Mouse (Mus musculus) intestine, embryonic 14.5 days (tissue): ENCODE data around the gene Sytl1. TPM values are rescaled to one million over a fixed set of nuclear protein-coding genes. Genes with fewer than 3 reads are reported as not detected.

Experiments
- ATAC-seq: fragments of 200-750 bp; cut with Nextera tagmentation; replicated peaks from 2 replicates; pipeline ENCODE4 v1.8.0; 2017; ENCODE audit warnings: low read depth, moderate number of reproducible peaks, moderate TSS enrichment, moderate library complexity; ENCODE audit not compliant: low FRiP score, low TSS enrichment
- DNase-seq: peaks from one replicate; pipeline ENCODE4 v3.0.0-alpha.2; 2018; ENCODE audit warnings: low spot score
- H3K27ac ChIP-seq: fragments of 300-500 bp; sonication (generic); 2 replicates; pipeline ENCODE4 v1.5.1; 2014; ENCODE audit warnings: low read depth, mild to moderate bottlenecking, control low read depth
- H3K27me3 ChIP-seq: fragments of 300-500 bp; sonication (generic); replicated peaks from 2 replicates; pipeline ENCODE4 v1.6.1; 2014; ENCODE audit warnings: low read length, control low read depth; ENCODE audit not compliant: control insufficient read depth, insufficient read depth
- H3K36me3 ChIP-seq: fragments of 300-500 bp; sonication (generic); 2 replicates; pipeline ENCODE4 v1.6.1; 2014; ENCODE audit warnings: low read length, control low read depth; ENCODE audit not compliant: control insufficient read depth, insufficient read depth
- H3K4me1 ChIP-seq: fragments of 300-500 bp; sonication (generic); replicated peaks from 2 replicates; pipeline ENCODE4 v1.6.1; 2014; ENCODE audit warnings: low read length, control low read depth, mixed read lengths; ENCODE audit not compliant: control insufficient read depth, insufficient read depth
- H3K4me2 ChIP-seq: fragments of 300-500 bp; sonication (generic); 2 replicates; pipeline ENCODE4 v1.6.1; 2014; ENCODE audit warnings: low read length
- H3K4me3 ChIP-seq: fragments of 300-500 bp; sonication (generic); 2 replicates; pipeline ENCODE4 v1.5.1; 2014; ENCODE audit warnings: low read depth, low read length, control low read depth, mixed read lengths
- H3K9ac ChIP-seq: fragments of 300-500 bp; sonication (generic); 2 replicates; pipeline ENCODE4 v1.6.1; 2014; ENCODE audit warnings: mild to moderate bottlenecking, low read length
- H3K9me3 ChIP-seq: fragments of 300-500 bp; sonication (generic); 2 replicates; pipeline ENCODE4 v1.6.1; 2016; ENCODE audit warnings: low read length, control low read depth; ENCODE audit not compliant: control insufficient read depth
- WGBS: fragments of 180-500 bp; shearing (Covaris S2); extraction: QIAGEN DNeasy Blood & Tissue Kit; methylation state at CpG from one replicate; pipeline ENCODE4 v1.1.7; 2014; 5-methylcytosine and 5-hydroxymethylcytosine counted together
- polyA plus RNA-seq: library from polyadenylated mRNA; unstranded; fragments of >200 nt; fragmentation: Nextera tagmentation; extraction: Ambion mirVana; gene quantifications from 2 replicates; pipeline ENCODE4 v1.2.1, GENCODE M21; 2014

Gene Sytl1
- polyA plus RNA-seq, 1 experiment from 2014 or later: 2.2 TPM

GRCm38 (mm10) chr4:133240490-133240921, 22.4 kb downstream of the Sytl1 start, which contains the start of gene Map3k6:
TSS of gene Map3k6 (plus strand) at chr4:133240818.
- 5% methylated on average over 16 of the region's 16 CpGs for WGBS
- Histone ChIP-seq H3K27ac (peak within 1 kb of the TSS; percentile 54; the same call in 1 of the 2 replicates), H3K4me3 (peak within 1 kb of the TSS; percentile 61), H3K9me3 (no peaks in the 10 kb centered on the region), H3K9ac (peak within 1 kb of the TSS; percentile 62), H3K4me2 (peak within 1 kb of the TSS; percentile 90), H3K27me3 (peaks cover 9% of the 10 kb centered on the region; the same call in 1 of the 2 replicates), H3K4me1 (peaks cover 11% of the 10 kb centered on the region; the same call in 1 of the 2 replicates), H3K36me3 (no peaks in the 10 kb centered on the region)
- ATAC-seq: peak; percentile 61
- DNase-seq: peak; percentile 82

- ATAC-seq: no peak
- H3K4me2 ChIP-seq: no peak overlapping the region
- no peak for DNase-seq
- peaks cover 11% of the 10 kb centered on the region; the same call in 1 of the 2 replicates for H3K4me1 ChIP-seq
- no peaks in the 10 kb centered on the region for H3K9me3 ChIP-seq
- peaks cover 5% of the 10 kb centered on the region; the same call in 1 of the 2 replicates for H3K27me3 ChIP-seq
- no peak overlapping the region for H3K4me3 ChIP-seq
- no peaks in the 10 kb centered on the region for H3K36me3 ChIP-seq
- no peak overlapping the region for H3K27ac ChIP-seq
- 66% methylated on average over 4 of the region's 4 CpGs for WGBS
- H3K9ac ChIP-seq: no peak overlapping the region
Measured at GRCm38 (mm10) chr4:133237911-133238310, 25.0 kb downstream of the Sytl1 start.

- Histone ChIP-seq H3K4me2 (no peak overlapping the region), H3K4me3 (no peak overlapping the region), H3K27ac (no peak overlapping the region), H3K9me3 (no peaks in the 10 kb centered on the region), H3K36me3 (no peaks in the 10 kb centered on the region), H3K4me1 (0 out of 2 replicates have a peak, but pooled peaks cover under 1% of the 10 kb centered on the region), H3K27me3 (no peaks in the 10 kb centered on the region), H3K9ac (no peak overlapping the region)
- DNase-seq (no peak), ATAC-seq (no peak)
- 69% methylated on average over 5 of the region's 5 CpGs for WGBS
Measured at GRCm38 (mm10) chr4:133235415-133235814, 27.5 kb downstream of the Sytl1 start.

- H3K27ac ChIP-seq: no peak overlapping the region
- H3K36me3 ChIP-seq: no peaks in the 10 kb centered on the region
- no peaks in the 10 kb centered on the region for H3K27me3 ChIP-seq
- no peaks in the 10 kb centered on the region for H3K4me1 ChIP-seq
- H3K9me3 ChIP-seq: no peaks in the 10 kb centered on the region
- H3K4me3 ChIP-seq: no peak overlapping the region
- no peak for DNase-seq
- WGBS: 55% methylated on average over 5 of the region's 5 CpGs
- no peak overlapping the region for H3K9ac ChIP-seq
- H3K4me2 ChIP-seq: no peak overlapping the region
- ATAC-seq: no peak
Measured at GRCm38 (mm10) chr4:133234771-133235170, 28.1 kb downstream of the Sytl1 start.

GRCm38 (mm10) chr4:133233285-133233976, 29.5 kb downstream of the Sytl1 start:
- Histone ChIP-seq H3K4me3 (no peak overlapping the region), H3K4me1 (no peaks in the 10 kb centered on the region), H3K27ac (no peak overlapping the region), H3K4me2 (no peak overlapping the region), H3K9me3 (no peaks in the 10 kb centered on the region), H3K36me3 (no peaks in the 10 kb centered on the region), H3K9ac (no peak overlapping the region), H3K27me3 (no peaks in the 10 kb centered on the region)
- DNase-seq (no peak), ATAC-seq (no peak)
- WGBS: 33% methylated on average over 10 of the region's 10 CpGs

- Histone ChIP-seq H3K27ac (no peak overlapping the region), H3K4me3 (no peak overlapping the region), H3K4me2 (no peak overlapping the region), H3K9ac (no peak overlapping the region), H3K36me3 (no peaks in the 10 kb centered on the region), H3K9me3 (no peaks in the 10 kb centered on the region), H3K4me1 (no peaks in the 10 kb centered on the region), H3K27me3 (no peaks in the 10 kb centered on the region)
- DNase-seq (no peak), ATAC-seq (no peak)
- WGBS: 75% methylated on average over 8 of the region's 8 CpGs
Measured at GRCm38 (mm10) chr4:133229582-133229981, 33.3 kb downstream of the Sytl1 start.

- ATAC-seq: no peak
- Histone ChIP-seq H3K9ac (no peak overlapping the region), H3K4me1 (no peaks in the 10 kb centered on the region; the same call in 1 of the 2 replicates), H3K27ac (no peak overlapping the region), H3K9me3 (no peaks in the 10 kb centered on the region), H3K27me3 (no peaks in the 10 kb centered on the region), H3K4me2 (no peak overlapping the region), H3K4me3 (no peak overlapping the region), H3K36me3 (no peaks in the 10 kb centered on the region)
- 75% methylated on average over 8 of the region's 8 CpGs for WGBS
- DNase-seq: no peak
Measured at GRCm38 (mm10) chr4:133227636-133228035, 35.3 kb downstream of the Sytl1 start.

GRCm38 (mm10) chr4:133226073-133226472, 36.8 kb downstream of the Sytl1 start:
- H3K9me3 ChIP-seq: no peaks in the 10 kb centered on the region
- no peak overlapping the region for H3K9ac ChIP-seq
- H3K36me3 ChIP-seq: no peaks in the 10 kb centered on the region
- H3K4me2 ChIP-seq: no peak overlapping the region
- whole genome bisulfite sequencing: 69% methylated on average over 10 of the region's 10 CpGs
- DNase-seq: no peak
- no peaks in the 10 kb centered on the region; the same call in 1 of the 2 replicates for H3K4me1 ChIP-seq
- peaks cover 9% of the 10 kb centered on the region; the same call in 1 of the 2 replicates for H3K27me3 ChIP-seq
- H3K4me3 ChIP-seq: no peak overlapping the region
- H3K27ac ChIP-seq: no peak overlapping the region
- ATAC-seq: no peak

- WGBS: 52% methylated on average over 5 of the region's 5 CpGs
- Histone ChIP-seq H3K4me2 (no peak overlapping the region), H3K4me1 (no peaks in the 10 kb centered on the region; the same call in 1 of the 2 replicates), H3K9ac (no peak overlapping the region), H3K4me3 (no peak overlapping the region), H3K27ac (no peak overlapping the region), H3K9me3 (no peaks in the 10 kb centered on the region), H3K36me3 (no peaks in the 10 kb centered on the region), H3K27me3 (peaks cover 9% of the 10 kb centered on the region; the same call in 1 of the 2 replicates)
- ATAC-seq (no peak), DNase-seq (no peak)
Measured at GRCm38 (mm10) chr4:133223875-133224274, 39.0 kb downstream of the Sytl1 start.
